Mouse (Mus musculus): ENCODE results near the gene Ccdc24.

Ccdc24 gene

GRCm38 (mm10) chr4:117850871-117851270 lies 21.5 kb downstream of the Ccdc24 start:
- DNase-seq, result no peak

GRCm38 (mm10) chr4:117850176-117850575 lies 22.2 kb downstream of the Ccdc24 start:
- DNase-seq, result no peak

GRCm38 (mm10) chr4:117849506-117849905 lies 22.9 kb downstream of the Ccdc24 start:
- no peak for DNase-seq

DNA sequence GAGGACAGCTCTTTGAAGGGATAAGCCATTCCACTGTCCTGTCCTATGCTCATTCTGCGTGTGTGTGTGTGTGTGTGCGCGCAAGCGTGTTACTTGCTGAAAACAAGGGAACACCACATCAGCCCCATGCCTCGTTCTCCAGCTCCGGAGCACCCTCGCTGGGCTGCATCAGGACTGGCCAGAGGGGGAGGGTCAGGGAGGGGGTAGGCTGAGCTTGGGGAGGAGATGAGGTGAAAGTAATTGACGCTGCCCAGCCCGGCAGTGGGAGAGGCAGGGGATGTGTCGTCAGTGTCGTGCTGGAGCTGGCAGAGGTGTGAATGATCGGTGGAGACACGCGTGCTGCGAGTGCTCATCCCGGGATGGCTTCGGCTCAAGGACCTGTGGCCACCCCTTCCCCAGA lies 23.3 kb downstream of the Ccdc24 start:
- no peak for DNase-seq

DNA sequence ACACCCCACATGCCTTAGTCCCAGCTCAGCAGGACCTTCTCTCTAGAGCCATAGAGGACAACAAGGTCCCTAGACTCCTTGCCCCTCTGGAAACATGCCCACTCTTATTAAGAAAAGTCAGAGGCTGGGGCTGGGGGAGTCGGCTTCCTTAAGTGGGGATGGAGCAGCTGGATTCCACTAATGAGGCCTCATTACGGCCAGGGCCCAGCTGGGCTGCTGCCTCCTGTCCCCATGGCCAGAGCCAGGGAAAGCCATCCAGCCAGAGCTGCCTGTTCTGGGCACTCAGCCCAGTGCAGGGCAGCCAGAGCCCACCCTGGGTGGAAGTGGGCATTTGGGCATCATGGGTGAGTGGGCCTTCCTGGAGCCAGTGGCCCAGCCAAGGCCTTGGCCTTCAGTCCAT lies 25.3 kb downstream of the Ccdc24 start:
- DNase-seq, result no peak

DNA sequence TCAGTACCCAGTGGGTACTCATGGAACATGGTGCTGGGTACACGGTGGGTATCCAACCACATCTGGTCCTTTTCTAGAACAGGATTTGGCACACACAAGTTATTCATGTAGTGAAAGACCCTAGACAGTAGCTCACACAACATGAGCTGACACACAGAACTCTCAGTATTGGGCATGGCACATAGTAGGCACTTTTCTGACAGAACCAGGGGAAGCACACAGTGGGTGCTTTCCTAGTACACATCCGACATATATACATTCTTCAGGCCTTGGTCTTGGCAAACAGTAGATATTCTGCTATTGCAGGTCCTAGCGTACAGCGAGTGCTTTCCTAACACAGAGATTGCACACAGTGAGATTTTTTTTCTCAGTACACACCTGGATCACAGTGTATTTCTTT lies 26.1 kb downstream of the Ccdc24 start:
- no peak for DNase-seq

DNA sequence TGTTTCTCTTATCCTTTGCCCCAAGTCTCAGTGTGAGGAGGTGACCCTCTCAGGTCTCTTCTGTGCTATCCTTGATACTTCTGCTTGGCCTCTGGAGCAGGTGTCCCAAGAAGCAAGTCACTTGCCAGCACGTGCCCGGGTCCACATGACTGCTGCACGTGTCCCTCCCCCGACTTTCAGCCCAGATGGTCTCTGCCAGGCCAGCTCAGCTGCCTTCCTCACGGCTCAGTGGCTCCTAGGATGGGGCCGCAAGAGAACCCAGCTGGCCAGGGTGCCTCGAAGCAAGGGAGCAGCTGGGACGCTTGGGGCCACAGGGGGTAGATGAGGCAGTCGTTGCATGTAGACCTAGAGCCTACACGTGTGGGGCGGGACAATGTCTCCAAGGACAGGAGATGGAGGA lies 27.0 kb downstream of the Ccdc24 start:
- DNase-seq, result no peak

GRCm38 (mm10) chr4:117844467-117844866 lies 27.9 kb downstream of the Ccdc24 start:
- no peak for DNase-seq

GRCm38 (mm10) chr4:117843101-117843500 lies 29.3 kb downstream of the Ccdc24 start:
- DNase-seq, result no peak

DNA sequence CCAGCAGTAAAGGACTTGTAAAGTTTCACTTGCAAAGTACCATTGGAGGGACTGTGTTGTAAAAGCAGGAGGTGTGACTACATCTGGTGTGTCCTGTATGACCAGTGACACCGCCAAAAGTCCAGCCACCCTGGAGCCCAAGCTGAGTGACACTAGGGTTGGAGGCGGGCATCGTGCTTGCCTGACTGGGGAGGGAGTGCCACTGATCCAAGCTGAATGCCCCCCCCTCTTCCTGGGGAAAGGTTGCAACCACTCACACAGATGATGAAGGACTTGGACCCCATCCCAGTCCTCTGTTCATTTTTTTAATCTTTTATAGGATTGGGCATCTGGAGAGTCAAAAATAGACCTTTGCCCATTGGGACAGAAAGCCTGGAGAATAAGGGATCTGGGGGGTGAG lies 30.8 kb downstream of the Ccdc24 start:
- DNase-seq, result no peak

- DNase-seq, result no peak
Measured at GRCm38 (mm10) chr4:117840821-117841220, 31.5 kb downstream of the Ccdc24 start.

DNA sequence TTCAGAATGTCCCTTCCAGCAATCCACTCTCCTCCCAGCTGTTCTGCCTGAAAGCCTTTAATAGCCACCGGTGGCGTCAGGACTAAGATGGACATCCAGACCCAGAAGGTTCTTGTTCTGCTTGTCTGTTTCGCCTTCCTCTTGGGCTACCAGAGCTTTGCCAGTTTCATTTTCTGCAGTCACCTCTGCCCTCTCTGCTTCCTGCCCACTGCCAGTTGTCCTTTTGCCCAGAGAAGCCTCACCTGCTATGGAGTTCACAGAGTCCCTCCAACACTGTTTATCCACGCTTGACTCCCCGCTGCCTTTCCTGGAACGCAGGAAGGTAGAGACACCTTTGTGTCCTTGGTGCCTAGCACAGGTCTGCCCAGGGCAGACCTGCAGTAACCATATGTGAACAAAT lies 33.0 kb downstream of the Ccdc24 start:
- DNase-seq, result peak; percentile 71

DNA sequence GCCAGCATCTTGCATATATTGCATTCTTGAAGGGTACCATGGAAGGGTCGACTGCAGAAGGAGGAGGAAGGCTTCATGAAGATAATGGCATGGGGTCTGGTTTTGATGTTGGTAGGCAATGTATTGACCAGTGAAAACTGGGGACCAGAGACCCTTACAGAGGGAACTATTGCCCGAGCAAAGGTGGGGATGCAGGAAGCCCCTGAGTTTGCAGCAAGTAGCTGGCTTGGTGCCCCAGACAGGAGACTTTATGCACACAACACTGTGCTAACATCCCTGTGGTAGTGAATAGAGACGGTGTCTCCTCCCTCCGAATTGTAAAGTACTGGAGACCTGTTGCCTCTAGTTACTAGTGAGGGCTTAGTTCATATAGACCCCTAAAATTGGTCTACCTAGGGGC lies 35.1 kb downstream of the Ccdc24 start:
- no peak for DNase-seq

GRCm38 (mm10) chr4:117836204-117836767 lies 36.1 kb downstream of the Ccdc24 start:
- DNase-seq, result peak; percentile 94

DNA sequence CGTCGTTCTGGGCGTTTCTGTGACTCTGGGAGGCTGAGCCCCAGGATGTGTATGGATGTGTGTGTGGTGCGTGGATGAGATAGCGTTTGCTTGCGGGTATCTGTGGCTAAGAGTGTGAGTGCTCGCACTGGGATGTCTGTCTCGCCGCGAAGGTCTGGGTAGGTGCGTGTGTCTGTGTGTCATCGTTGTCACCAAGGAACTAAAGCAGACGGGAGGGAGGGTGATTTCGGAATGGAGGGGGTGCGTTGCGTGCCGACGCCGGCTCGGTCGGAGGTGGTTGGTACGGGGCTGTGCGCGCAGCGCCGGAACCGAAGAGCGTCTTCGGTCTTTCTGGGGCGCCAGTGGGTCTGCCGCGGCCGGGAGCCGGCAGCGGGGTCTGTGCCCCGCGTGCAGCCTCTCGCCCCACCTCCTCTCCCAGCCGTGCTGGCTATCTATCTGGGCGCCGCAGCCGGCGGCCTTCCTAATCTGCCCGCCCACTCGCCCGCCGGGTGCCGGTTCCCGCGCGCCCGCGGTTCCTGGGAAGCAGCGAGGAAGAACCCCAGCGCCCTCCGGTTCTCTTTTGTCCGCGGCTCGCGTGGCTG lies 36.7 kb downstream of the Ccdc24 start:
- peak; percentile 58 for DNase-seq

GRCm38 (mm10) chr4:117834845-117835530 lies 37.4 kb downstream of the Ccdc24 start:
- peak; percentile 77 for DNase-seq

DNA sequence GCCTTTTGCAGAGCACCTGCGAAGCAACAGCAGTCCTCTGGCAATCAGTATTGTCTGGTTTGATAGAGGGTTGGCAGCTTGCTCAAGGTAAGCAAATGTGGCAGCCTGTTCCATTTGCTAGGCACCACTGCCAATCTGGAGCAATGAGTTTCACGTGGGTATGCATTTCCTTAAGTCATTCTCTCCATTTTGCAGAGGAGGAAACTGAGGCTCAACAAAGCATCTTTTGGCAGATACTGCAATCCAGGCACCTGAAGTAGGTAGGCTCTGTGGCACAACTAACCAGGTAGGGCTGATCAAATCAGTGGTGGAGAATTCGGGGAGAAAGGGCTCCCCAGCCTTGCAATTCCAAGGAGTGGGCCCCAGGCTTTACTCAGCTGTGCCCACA lies 37.9 kb downstream of the Ccdc24 start, which contains the start of gene Slc6a9:
TSS of gene Slc6a9 (plus strand) at position 50 of the 388 bp plus-strand sequence.
- DNase-seq, result no peak

GRCm38 (mm10) chr4:117831920-117832691 lies 40.3 kb downstream of the Ccdc24 start:
- peak; percentile 44 for DNase-seq

DNA sequence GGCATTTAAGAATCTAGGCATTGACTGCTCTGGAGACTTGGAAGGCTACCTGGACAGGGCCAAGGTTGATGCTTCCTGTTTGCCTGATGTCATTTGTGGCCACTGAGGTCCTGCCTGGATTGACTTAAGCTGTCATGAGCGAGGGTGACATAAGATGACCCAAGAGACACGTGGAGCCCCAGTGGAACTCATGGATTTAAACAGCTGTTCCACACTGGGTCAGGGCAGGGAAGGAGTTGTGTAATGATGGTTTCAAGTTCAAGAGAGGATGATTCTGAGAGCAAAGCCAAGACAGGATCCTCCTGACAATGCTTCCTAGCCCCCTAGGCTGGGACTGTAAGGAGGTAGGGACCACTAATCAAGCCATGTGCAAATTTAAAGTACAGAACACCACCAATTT lies 40.9 kb downstream of the Ccdc24 start:
- no peak for DNase-seq

DNA sequence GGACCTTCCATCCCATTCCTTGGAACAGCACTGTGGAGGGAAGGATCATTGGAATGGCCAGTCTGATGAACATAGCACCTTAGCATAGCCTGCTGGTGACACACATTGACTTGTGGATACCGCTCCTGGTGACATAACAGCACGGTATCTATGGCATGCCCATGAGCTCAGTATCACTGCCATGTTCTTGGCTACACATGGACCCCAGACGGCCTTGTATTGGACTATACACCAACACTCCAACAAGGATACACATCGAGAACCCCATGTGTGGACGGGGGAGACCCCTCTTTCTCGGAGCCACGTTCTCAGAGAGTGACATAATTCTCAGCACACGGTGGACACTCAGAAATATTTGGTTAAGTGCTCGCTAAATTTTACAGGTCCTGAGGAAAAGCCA lies 41.6 kb downstream of the Ccdc24 start:
- no peak for DNase-seq

GRCm38 (mm10) chr4:117830124-117830551 lies 42.2 kb downstream of the Ccdc24 start:
- peak; percentile 57 for DNase-seq

DNA sequence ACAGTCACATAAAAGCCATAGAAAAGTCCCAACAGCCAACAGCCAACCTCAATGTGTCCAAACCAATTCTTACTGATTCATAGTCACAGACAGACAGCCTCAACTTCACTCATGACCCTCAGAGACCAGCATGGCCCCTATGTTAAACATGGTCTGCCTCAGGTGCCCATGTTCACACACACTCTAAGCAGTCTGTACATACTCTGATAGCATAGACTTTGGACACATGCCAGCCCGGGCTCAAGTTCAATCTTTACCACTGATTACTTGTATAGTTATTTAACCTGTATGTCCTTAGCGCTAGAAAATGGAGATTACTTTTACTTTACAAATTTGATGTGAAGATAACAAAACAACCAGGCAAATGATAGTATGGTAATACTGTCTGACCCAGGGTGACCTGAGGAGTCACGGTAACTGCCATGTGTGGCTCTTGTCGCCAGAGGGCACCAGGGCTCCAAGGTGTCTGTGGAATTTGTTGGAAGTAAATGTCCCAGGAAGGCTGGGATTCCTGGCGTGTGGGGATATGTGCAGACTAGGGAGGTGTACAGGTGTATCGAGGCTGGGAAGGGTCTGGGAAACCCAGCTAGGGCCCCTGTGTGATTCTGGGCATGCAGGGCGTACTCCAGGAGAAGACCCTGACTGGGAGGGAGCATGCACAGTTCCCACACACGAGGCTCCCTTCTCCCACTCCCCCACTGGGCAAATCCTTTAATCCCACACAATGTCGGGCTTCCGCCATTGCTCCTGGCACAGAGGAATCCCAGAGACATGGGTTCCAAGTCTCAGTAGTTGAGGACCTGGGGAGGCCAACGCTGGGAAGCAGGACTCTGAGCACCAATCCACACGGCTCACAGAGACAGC lies 42.9 kb downstream of the Ccdc24 start:
- DNase-seq, result peak; percentile 81
